Mouse (Mus musculus): ENCODE data around the gene Vmn1r101. TPM values are rescaled to one million over a fixed set of nuclear protein-coding genes. Genes with fewer than 3 reads are reported as not detected.

The Vmn1r101 gene
- polyA plus RNA-seq (2012; fragmentation: generic; extraction: Trizol), result not detected

DNA sequence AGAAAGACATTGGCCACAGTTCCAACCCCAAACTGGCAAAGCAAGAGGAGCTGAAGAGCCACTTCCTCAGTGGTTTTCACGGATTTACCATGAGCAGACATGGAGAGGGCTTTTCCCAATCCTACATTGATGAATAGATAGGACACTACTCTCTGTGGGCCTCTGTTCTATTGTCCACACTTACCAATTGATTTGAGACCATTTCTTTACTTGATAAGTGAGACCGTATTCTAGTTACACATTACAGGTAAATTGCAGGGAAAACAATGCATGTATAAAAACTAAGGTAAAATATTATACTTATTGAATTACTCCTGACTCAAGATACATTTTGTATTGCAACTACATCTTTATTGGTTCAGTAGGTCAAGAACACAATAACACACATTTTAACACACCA, at the start of gene Vmn1r101:
TSS of gene Vmn1r101 (minus strand) at position 101 of the 400 bp plus-strand sequence.

DNA sequence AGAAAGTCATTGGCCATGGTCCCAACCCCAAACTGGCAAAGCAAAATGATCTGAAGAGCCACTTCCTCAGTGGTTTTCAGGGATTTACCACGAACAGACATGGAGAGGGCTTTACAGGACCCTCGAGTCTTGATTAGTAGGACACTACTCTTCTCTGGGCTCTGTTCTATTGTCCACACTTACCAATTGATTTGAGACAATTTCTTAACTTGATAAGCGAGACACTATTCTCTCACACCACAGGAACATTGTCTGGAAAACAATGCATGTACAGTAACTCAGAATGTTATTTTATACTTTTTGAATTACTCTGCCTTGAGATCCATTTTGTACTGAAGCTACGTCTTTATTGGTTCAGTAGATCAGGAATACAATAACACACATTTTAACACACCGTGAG, 32.4 kb upstream of the Vmn1r101 start, which contains the start of gene Gm10670:
TSS of gene Gm10670 (minus strand) at position 101 of the 400 bp plus-strand sequence.

DNA sequence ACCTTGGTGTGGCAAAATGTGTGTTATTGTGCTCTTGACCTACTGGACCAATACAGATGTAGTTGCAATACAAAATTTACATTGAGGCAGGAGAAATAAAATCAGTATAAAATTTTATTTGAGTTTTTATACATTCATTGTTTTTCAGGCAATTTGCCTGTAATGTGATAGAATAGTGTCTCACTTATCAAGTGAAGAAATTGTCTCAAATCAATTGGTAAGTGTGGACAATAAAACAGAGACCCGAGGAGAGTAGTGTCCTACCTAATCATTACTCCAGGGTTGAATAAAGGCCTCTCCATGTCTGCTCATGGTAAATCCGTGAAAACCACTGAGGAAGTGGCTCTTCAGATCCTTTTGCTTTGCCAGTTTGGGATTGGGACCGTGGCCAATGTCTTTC, 24.8 kb downstream of the Vmn1r101 start, which contains the start of gene Vmn1r100:
TSS of gene Vmn1r100 (plus strand) at position 301 of the 400 bp plus-strand sequence.

Other genes starting within 250 kb of the Vmn1r101 start
- not detected for gene Vmn1r95, start 248.9 kb downstream of the Vmn1r101 start, polyA plus RNA-seq (2012; fragmentation: generic; extraction: Trizol)
- gene Gm6164, start 237.0 kb downstream of the Vmn1r101 start, polyA plus RNA-seq (2012; fragmentation: generic; extraction: Trizol), result not detected
- not detected for gene Gm4498, start 208.8 kb downstream of the Vmn1r101 start, polyA plus RNA-seq (2012; fragmentation: generic; extraction: Trizol)
- not detected for gene Gm5890, start 179.8 kb downstream of the Vmn1r101 start, polyA plus RNA-seq (2012; fragmentation: generic; extraction: Trizol)
- gene Gm4133, start 108.5 kb downstream of the Vmn1r101 start, polyA plus RNA-seq (2012; fragmentation: generic; extraction: Trizol), result not detected
- gene Gm5728, start 67.2 kb downstream of the Vmn1r101 start, polyA plus RNA-seq (2012; fragmentation: generic; extraction: Trizol), result not detected
- gene Vmn1r100, start 24.7 kb downstream of the Vmn1r101 start, polyA plus RNA-seq (2012; fragmentation: generic; extraction: Trizol), result not detected
- gene Gm10670, start 32.3 kb upstream of the Vmn1r101 start, polyA plus RNA-seq (2012; fragmentation: generic; extraction: Trizol), result not detected
- not detected for gene Vmn1r103, start 67.9 kb upstream of the Vmn1r101 start, polyA plus RNA-seq (2012; fragmentation: generic; extraction: Trizol)
- gene Vmn1r104, start 91.2 kb upstream of the Vmn1r101 start, polyA plus RNA-seq (2012; fragmentation: generic; extraction: Trizol), result not detected
- gene Gm5726, start 103.2 kb upstream of the Vmn1r101 start, polyA plus RNA-seq (2012; fragmentation: generic; extraction: Trizol), result not detected
- not detected for gene Gm4141, start 133.6 kb upstream of the Vmn1r101 start, polyA plus RNA-seq (2012; fragmentation: generic; extraction: Trizol)
- gene Gm4513, start 156.4 kb upstream of the Vmn1r101 start, polyA plus RNA-seq (2012; fragmentation: generic; extraction: Trizol), result not detected
- not detected for gene Vmn1r107, start 226.3 kb upstream of the Vmn1r101 start, polyA plus RNA-seq (2012; fragmentation: generic; extraction: Trizol)